Mouse (Mus musculus): ENCODE measurements at regions not wholly inside any gene's neighbourhood (a gene's known extent, or its start where the extent isn't known, plus 50 kb on each side); places are given as distances from the start of the nearest gene placed in this dataset.

DNA sequence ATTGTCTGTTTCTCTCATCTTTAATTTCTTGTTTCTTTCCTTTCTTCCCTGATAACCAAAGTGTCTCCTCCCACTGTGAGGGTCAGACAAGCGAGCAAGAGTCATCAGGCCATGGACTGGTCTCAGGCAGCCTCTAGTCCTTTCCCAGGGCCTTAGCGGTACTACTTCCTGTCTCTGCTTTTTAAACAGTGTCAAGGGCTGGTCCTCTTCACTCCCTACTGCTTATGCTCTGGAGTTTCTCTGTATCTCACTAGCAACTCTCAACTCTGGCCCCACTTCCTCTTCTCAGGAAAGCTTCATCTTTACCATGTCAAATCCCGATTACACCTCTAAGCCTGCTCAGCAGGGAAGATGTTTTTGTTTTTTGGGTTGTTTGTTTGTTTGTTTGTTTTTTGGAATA, 124.1 kb downstream of the Pten start:
- peak; percentile 19 for DNase-seq (ENCODE audit: extremely low read depth, low read depth)

DNA sequence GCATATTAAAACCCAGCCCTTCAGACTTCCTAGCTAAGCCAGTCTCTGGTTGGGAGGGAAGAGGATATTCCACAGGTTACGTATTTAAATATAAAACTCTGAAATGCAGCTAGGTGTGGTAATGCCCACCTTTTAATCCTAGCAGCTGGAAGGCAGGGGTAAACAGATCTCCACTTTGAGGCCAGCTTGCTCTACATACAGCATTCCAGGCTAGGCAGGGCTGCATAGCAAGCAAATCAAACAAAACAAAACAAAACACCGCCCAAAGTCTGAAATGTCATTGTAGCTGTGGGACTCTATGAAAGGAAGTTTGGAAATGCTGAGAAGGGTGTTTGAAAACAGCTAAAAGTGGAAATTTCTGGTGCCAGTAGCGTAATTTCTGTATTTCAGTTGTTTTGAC, 127.0 kb downstream of the Pten start:
- no peak for DNase-seq (ENCODE audit: extremely low read depth, low read depth)

DNA sequence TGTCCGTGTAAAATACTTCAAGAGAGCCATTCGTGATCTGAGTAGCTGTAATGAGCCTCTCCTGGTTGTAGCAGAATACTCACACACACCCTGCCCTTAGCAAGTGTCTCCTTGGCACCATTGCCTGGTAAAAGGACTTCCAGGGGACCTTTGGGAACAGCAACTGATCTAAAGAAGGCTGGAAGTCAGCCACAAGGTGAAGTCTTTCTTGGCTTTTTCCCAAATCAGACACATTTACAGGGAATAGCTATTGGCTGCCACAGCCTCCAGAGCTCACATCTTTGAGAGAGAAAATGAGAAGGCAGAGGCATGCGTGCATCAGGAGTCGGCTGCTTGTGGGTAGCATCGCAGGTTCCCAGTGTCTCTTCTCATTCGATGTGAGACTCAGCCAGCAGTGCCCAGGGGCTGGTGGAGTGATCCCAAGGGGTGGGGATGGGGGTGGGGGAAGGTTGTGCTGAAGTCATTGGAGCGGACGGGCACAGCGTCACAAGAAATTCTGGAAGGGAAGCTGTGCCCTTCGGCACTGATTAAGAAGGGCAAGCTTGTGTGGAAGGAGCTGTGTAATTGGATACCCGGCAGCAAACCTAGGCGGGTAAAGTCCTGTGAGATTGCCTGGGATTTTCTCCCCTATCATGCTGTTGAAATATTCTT, 128.3 kb downstream of the Pten start:
- DNase-seq (ENCODE audit: extremely low read depth, low read depth): no peak

- no peak for DNase-seq (ENCODE audit: extremely low read depth, low read depth)
These were observed 129.9 kb downstream of the Pten start for GRCm38 (mm10) chr19:32887190-32887589.

GRCm38 (mm10) chr19:32888616-32889305, 131.5 kb downstream of the Pten start:
- no peak for DNase-seq (ENCODE audit: extremely low read depth, low read depth)

DNA sequence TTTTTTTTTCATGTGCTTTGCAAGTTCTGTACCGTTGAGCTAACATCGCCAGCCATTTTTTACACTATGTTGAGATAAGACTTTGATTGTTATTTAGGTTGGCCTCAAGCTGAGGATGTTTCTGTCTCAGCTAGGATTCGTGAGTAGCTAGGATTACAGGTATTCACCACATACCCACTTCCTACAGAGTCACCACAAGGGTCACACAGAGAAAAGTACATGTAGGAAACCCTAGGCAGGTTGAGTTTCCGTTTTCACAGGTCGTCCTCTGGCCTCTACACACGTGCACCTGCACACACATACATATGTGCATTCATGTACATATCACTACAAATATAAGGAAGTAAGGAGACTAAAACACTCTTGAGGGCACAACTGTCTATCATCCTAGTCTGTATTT, 133.5 kb downstream of the Pten start:
- DNase-seq (ENCODE audit: extremely low read depth, low read depth): no peak

DNA sequence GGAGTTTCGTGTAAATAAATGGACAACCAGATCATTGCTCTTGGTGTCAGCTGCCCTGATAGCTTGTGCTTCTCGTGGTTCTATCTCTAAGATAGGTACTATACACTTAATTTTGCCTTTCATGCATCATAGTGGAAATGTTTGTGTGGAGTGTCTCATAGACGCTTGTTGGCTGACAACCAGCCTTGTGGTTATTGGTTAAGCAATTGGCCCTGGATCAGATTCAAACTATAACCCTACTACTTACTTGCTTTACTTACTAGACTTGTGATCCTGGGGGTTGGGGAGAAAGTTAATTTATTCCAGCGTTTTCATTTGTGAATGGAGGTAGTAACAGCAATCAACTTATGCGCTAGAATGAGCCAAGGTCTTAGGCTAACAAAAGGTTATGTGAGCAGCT, 135.2 kb downstream of the Pten start:
- DNase-seq (ENCODE audit: extremely low read depth, low read depth): no peak

- peak; percentile 94 for DNase-seq (ENCODE audit: extremely low read depth, low read depth)
These were observed 146.3 kb downstream of the Pten start for GRCm38 (mm10) chr19:32903454-32904108.

DNA sequence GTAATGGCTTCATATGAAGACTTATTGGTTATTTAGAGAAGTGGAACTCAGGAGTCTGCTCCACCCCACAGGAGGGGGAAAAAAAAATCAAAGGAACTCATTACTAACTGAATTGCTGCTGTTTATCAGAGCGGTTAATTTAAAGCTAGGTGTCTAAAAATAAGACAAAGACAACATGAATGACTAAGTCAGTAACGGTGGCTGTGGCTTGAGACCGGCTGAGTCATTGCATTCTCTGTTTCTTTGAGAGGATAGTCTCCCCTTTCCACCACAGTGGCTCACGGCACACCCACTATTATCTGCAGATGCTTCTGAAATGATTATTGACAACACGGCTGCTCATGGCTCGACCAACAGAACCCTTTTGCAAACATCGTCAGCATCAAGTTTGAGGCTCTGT, 147.2 kb downstream of the Pten start:
- DNase-seq (ENCODE audit: extremely low read depth, low read depth): peak; percentile 73

- peak; percentile 81 for DNase-seq (ENCODE audit: extremely low read depth, low read depth)
These were observed 148.7 kb downstream of the Pten start for GRCm38 (mm10) chr19:32905901-32906431.

- no peak for DNase-seq (ENCODE audit: extremely low read depth, low read depth)
These were observed 149.5 kb downstream of the Pten start for GRCm38 (mm10) chr19:32906820-32907219.

DNA sequence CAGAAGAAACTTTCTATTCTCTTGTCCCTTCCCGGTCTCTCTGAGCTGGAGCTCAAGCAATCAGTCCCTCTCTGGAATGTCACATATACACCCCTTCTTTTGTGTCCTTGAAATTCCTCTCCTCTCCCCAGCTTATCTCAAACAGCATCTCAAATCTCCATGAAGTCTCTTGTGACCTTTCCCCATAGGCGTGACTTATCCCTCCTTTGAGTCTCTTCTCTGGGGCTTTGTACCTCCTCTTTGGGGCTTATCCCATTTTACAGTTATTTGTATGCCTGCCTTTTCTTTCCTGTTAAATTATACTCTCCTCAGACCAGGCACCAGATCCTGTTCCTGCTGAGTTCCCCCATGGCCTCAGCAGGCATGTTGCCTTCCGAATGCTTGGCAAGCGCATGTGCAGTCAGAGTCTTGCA, 152.8 kb downstream of the Pten start:
- no peak for DNase-seq (ENCODE audit: extremely low read depth, low read depth)

DNA sequence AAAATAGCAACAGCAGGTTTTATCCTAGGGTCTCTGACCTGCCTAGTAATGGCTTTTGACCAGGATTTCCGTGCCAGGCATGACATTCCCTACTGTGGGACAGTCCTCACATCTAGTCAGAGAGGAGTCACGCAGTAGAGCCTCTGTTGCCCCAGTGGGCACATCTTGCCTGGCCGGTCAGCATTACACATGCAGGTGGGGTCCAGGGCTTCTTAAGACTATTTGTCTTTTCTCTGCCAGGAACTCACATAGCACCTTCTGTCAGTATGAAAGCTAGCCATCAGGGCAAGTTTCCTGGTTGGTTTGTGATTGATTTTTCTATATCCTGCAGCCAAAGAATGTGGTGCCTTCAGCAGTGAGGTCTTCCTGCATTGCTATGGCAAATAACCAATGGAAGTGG, 155.0 kb downstream of the Pten start:
- DNase-seq (ENCODE audit: extremely low read depth, low read depth): no peak

- no peak for DNase-seq (ENCODE audit: extremely low read depth, low read depth)
These were observed 159.4 kb downstream of the Pten start for GRCm38 (mm10) chr19:32916507-32917280.

DNA sequence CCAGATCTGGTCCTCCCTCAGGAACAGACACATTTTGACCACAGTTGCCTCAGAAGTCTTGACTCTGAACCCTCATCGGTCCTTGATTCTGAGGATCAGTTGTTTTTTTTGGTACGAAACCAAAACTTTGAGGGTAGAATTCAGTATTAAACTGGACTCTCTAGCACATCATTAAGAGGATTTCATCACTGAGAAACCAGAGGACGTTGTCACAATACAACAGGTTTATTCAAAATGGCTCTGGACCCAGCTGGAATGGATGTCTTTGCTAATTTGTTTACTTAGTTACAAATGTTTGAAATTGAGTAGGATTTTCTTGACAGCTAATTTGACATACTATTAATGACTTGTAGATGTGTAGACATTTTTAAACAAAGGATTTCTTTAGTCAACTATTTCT, 163.7 kb downstream of the Pten start:
- DNase-seq (ENCODE audit: extremely low read depth, low read depth): no peak

GRCm38 (mm10) chr19:32923911-32924310, 166.6 kb downstream of the Pten start:
- no peak for DNase-seq (ENCODE audit: extremely low read depth, low read depth)

DNA sequence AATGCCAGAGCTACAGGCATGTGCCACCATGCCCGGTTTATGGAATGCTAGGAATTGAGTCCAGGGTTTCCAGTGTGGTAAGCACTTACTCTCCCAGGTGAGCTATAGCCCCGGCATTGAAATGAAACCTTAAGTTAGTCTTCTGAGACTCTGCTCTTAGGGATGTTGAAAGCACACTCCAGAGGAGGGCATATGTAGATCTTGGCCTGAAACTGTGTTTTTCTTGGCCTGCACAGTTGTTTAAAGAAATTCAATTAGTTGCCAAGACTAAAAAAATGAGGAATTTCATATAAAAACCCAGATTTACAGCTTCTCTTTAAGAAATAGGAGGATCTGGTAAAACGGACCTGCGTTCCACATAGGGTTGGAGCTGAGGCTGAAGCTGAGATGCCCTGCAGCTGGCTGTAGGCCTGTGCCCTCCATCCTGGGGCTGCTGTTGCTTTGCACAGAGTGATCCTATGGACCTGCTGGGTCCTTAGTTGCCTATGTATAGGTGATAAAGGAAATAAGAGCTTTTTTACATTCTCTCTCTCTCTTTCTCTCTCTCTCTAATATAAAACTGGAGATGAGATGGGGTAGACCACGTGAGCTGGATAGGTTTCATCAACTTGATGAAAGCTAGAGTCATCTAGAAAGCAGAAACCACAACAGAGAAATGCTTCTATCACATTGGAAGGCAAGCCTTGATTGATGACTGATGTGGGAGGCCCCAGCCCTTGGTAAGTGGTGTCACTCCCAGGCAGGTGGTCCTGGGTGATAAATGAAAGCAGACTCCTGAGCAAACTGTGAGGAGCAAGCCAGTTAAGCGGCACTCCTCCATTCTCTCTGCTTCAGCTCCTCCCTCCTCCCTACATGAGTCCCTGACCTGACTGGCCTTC, 168.6 kb downstream of the Pten start:
- DNase-seq (ENCODE audit: extremely low read depth, low read depth): no peak

- no peak for DNase-seq (ENCODE audit: extremely low read depth, low read depth)
These were observed 169.3 kb downstream of the Pten start for GRCm38 (mm10) chr19:32926571-32926970.

- no peak for DNase-seq (ENCODE audit: extremely low read depth, low read depth)
These were observed 176.4 kb downstream of the Pten start for GRCm38 (mm10) chr19:32933676-32934075.

GRCm38 (mm10) chr19:32935638-32936037, 178.3 kb downstream of the Pten start:
- peak; percentile 64 for DNase-seq (ENCODE audit: extremely low read depth, low read depth)

DNA sequence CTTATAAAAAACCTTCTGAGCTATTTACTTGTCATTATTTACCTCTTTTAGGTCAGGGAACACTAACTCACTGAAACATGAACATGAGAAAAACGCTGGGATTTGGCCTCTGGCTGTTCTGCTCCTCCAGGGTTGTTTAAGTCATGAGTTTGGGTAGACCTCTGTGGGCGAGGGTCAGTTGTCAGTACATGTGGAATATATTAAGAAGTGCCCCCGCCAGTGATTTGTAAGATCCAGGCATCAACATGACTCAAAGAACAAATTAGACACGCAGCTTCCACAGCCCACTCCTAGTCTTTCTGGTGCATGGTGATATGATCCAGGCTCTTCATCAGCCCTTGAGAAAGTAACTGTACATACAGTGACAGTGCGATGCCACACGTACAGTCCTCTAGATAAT, 180.3 kb downstream of the Pten start:
- DNase-seq (ENCODE audit: extremely low read depth, low read depth): no peak
